Mouse (Mus musculus) embryonic facial prominence, embryonic 12.5 days (tissue): ENCODE data around the gene Nrf1. TPM values are rescaled to one million over a fixed set of nuclear protein-coding genes. Genes with fewer than 3 reads are reported as not detected.

ENCODE experiments used
- ATAC-seq: fragments of 200-750 bp; cut with Nextera tagmentation; 2 replicates; pipeline ENCODE4 v1.8.0; 2017; ENCODE audit not compliant: insufficient number of reproducible peaks, insufficient read depth, low FRiP score, low TSS enrichment
- H3K27ac ChIP-seq: fragments of 300-500 bp; sonication (generic); 2 replicates; pipeline ENCODE4 v1.5.1; 2016; ENCODE audit warnings: mild to moderate bottlenecking
- H3K27me3 ChIP-seq: fragments of 300-500 bp; sonication (generic); 2 replicates; pipeline ENCODE4 v1.6.1; 2016; ENCODE audit warnings: mild to moderate bottlenecking, moderate library complexity
- H3K36me3 ChIP-seq: fragments of 300-500 bp; sonication (generic); 2 replicates; pipeline ENCODE4 v1.6.1; 2016; ENCODE audit warnings: mild to moderate bottlenecking
- H3K4me1 ChIP-seq: fragments of 300-500 bp; sonication (generic); 2 replicates; pipeline ENCODE4 v1.6.1; 2016
- H3K4me2 ChIP-seq: fragments of 300-500 bp; sonication (generic); replicated peaks from 2 replicates; pipeline ENCODE4 v1.6.1; 2016; ENCODE audit warnings: mild to moderate bottlenecking, moderate library complexity
- H3K4me3 ChIP-seq: fragments of 300-500 bp; sonication (generic); 2 replicates; pipeline ENCODE4 v1.5.1; 2016; ENCODE audit warnings: mild to moderate bottlenecking
- H3K9ac ChIP-seq: fragments of 300-500 bp; sonication (generic); 2 replicates; pipeline ENCODE4 v1.6.1; 2016; ENCODE audit warnings: mild to moderate bottlenecking, moderate library complexity
- H3K9me3 ChIP-seq: fragments of 300-500 bp; sonication (generic); 2 replicates; pipeline ENCODE4 v1.6.1; 2016; ENCODE audit warnings: mild to moderate bottlenecking, moderate library complexity
- WGBS: fragments of 180-500 bp; shearing (Covaris S2); methylation state at CpG from one replicate; pipeline ENCODE4 v1.1.7; 2016; 5-methylcytosine and 5-hydroxymethylcytosine counted together
- polyA plus RNA-seq: library from polyadenylated mRNA; unstranded; fragments of >200 nt; fragmentation: Nextera tagmentation; extraction: Ambion mirVana; gene quantifications from 2 replicates; pipeline ENCODE4 v1.2.1, GENCODE M21; 2016

The Nrf1 gene
- 72.0 and 75.1 TPM in 2 replicates for polyA plus RNA-seq

GRCm38 (mm10) chr6:30047271-30048162 lies at the start of gene Nrf1:
Gene Nrf1, plus strand, starts transcription at chr6:30047988.
- peak; percentile 95 for ATAC-seq
- Histone ChIP-seq H3K9me3 (no peaks in the 10 kb centered on the region), H3K4me1 (peaks cover 10% of the 10 kb centered on the region; the same call in 1 of the 2 replicates), H3K27me3 (no peaks in the 10 kb centered on the region), H3K27ac (peak within 1 kb of the TSS; percentile 100), H3K9ac (peak within 1 kb of the TSS; percentile 100), H3K4me3 (peak within 1 kb of the TSS; percentile 97), H3K4me2 (peak within 1 kb of the TSS; percentile 64), H3K36me3 (no peaks in the 10 kb centered on the region)
- under 1% methylated on average over 75 of the region's 78 CpGs for WGBS

GRCm38 (mm10) chr6:29998140-29998539 lies 49.6 kb upstream of the Nrf1 start:
- no peak for ATAC-seq
- no peaks in the 10 kb centered on the region for H3K9me3 ChIP-seq
- H3K36me3 ChIP-seq, result no peaks in the 10 kb centered on the region
- H3K27me3 ChIP-seq, result no peaks in the 10 kb centered on the region
- no peaks in the 10 kb centered on the region for H3K4me1 ChIP-seq
- no peak overlapping the region for H3K4me2 ChIP-seq
- H3K27ac ChIP-seq, result no peak overlapping the region
- H3K9ac ChIP-seq, result no peak overlapping the region
- no peak overlapping the region for H3K4me3 ChIP-seq
- WGBS, result 68% methylated on average over 9 of the region's 9 CpGs

- H3K27ac ChIP-seq, result no peak overlapping the region
- no peak overlapping the region for H3K4me2 ChIP-seq
- WGBS, result 41% methylated on average over 4 of the region's 4 CpGs
- no peak overlapping the region for H3K4me3 ChIP-seq
- no peaks in the 10 kb centered on the region for H3K36me3 ChIP-seq
- H3K9me3 ChIP-seq, result no peaks in the 10 kb centered on the region
- no peak for ATAC-seq
- H3K27me3 ChIP-seq, result no peaks in the 10 kb centered on the region
- H3K4me1 ChIP-seq, result no peaks in the 10 kb centered on the region
- no peak overlapping the region for H3K9ac ChIP-seq
Observed at GRCm38 (mm10) chr6:29998771-29999170, 49.0 kb upstream of the Nrf1 start.

GRCm38 (mm10) chr6:30002628-30003027 lies 45.2 kb upstream of the Nrf1 start:
- H3K27me3 ChIP-seq, result no peaks in the 10 kb centered on the region
- H3K9me3 ChIP-seq, result no peaks in the 10 kb centered on the region
- H3K9ac ChIP-seq, result no peak overlapping the region
- no peak overlapping the region for H3K4me2 ChIP-seq
- no peak overlapping the region for H3K4me3 ChIP-seq
- H3K36me3 ChIP-seq, result no peaks in the 10 kb centered on the region
- 69% methylated on average over 9 of the region's 9 CpGs for WGBS
- H3K4me1 ChIP-seq, result no peaks in the 10 kb centered on the region
- no peak for ATAC-seq
- H3K27ac ChIP-seq, result no peak overlapping the region

- Histone ChIP-seq H3K4me1 (no peaks in the 10 kb centered on the region), H3K9me3 (no peaks in the 10 kb centered on the region), H3K27me3 (no peaks in the 10 kb centered on the region), H3K9ac (no peak overlapping the region), H3K27ac (no peak overlapping the region), H3K36me3 (no peaks in the 10 kb centered on the region), H3K4me3 (no peak overlapping the region), H3K4me2 (no peak overlapping the region)
- 100% methylated on average over 1 of the region's 1 CpGs for WGBS
- no peak for ATAC-seq
Observed at GRCm38 (mm10) chr6:30005851-30006250, 41.9 kb upstream of the Nrf1 start.

GRCm38 (mm10) chr6:30009204-30009603 lies 38.6 kb upstream of the Nrf1 start:
- ATAC-seq, result no peak
- 81% methylated on average over 7 of the region's 7 CpGs for WGBS

GRCm38 (mm10) chr6:30013520-30013919 lies 34.3 kb upstream of the Nrf1 start:
- Histone ChIP-seq H3K27ac (no peak overlapping the region), H3K9ac (no peak overlapping the region), H3K36me3 (no peaks in the 10 kb centered on the region), H3K27me3 (no peaks in the 10 kb centered on the region), H3K4me3 (no peak overlapping the region), H3K4me1 (no peaks in the 10 kb centered on the region), H3K9me3 (no peaks in the 10 kb centered on the region), H3K4me2 (no peak overlapping the region)
- ATAC-seq, result no peak
- WGBS, result 41% methylated on average over 2 of the region's 2 CpGs

More at GRCm38 (mm10) chr6:30009204-30009603, 38.6 kb upstream of the Nrf1 start:
- Histone ChIP-seq H3K4me1 (no peaks in the 10 kb centered on the region), H3K9me3 (no peaks in the 10 kb centered on the region), H3K36me3 (no peaks in the 10 kb centered on the region), H3K27me3 (no peaks in the 10 kb centered on the region), H3K9ac (no peak overlapping the region), H3K4me3 (no peak overlapping the region), H3K27ac (no peak overlapping the region), H3K4me2 (no peak overlapping the region)

- no peak overlapping the region for H3K9ac ChIP-seq
- no peak for ATAC-seq
- H3K4me1 ChIP-seq, result no peaks in the 10 kb centered on the region
- no peaks in the 10 kb centered on the region for H3K9me3 ChIP-seq
- no peak overlapping the region for H3K4me3 ChIP-seq
- no peak overlapping the region for H3K4me2 ChIP-seq
- H3K27ac ChIP-seq, result no peak overlapping the region
- no peaks in the 10 kb centered on the region for H3K36me3 ChIP-seq
- no peaks in the 10 kb centered on the region for H3K27me3 ChIP-seq
- 79% methylated on average over 5 of the region's 5 CpGs for WGBS
Observed at GRCm38 (mm10) chr6:30014187-30014864, 33.5 kb upstream of the Nrf1 start.

GRCm38 (mm10) chr6:30021241-30021640 lies 26.5 kb upstream of the Nrf1 start:
- H3K4me1 ChIP-seq, result no peaks in the 10 kb centered on the region
- ATAC-seq, result no peak
- H3K27me3 ChIP-seq, result no peaks in the 10 kb centered on the region
- WGBS, result 95% methylated on average over 1 of the region's 1 CpGs
- no peaks in the 10 kb centered on the region for H3K36me3 ChIP-seq
- H3K27ac ChIP-seq, result no peak overlapping the region
- H3K4me3 ChIP-seq, result no peak overlapping the region
- H3K9ac ChIP-seq, result no peak overlapping the region
- no peaks in the 10 kb centered on the region for H3K9me3 ChIP-seq
- no peak overlapping the region for H3K4me2 ChIP-seq

- ATAC-seq, result no peak
- H3K4me2 ChIP-seq, result no peak overlapping the region
- H3K4me1 ChIP-seq, result no peaks in the 10 kb centered on the region
- WGBS, result 40% methylated on average over 5 of the region's 5 CpGs
- no peaks in the 10 kb centered on the region for H3K9me3 ChIP-seq
- H3K27me3 ChIP-seq, result no peaks in the 10 kb centered on the region
- no peaks in the 10 kb centered on the region for H3K36me3 ChIP-seq
- no peak overlapping the region for H3K27ac ChIP-seq
- H3K4me3 ChIP-seq, result no peak overlapping the region
- no peak overlapping the region for H3K9ac ChIP-seq
Observed at GRCm38 (mm10) chr6:30021656-30022055, 26.1 kb upstream of the Nrf1 start.

- Histone ChIP-seq H3K36me3 (no peaks in the 10 kb centered on the region), H3K9ac (no peak overlapping the region), H3K9me3 (no peaks in the 10 kb centered on the region), H3K4me2 (peak overlapping the region; percentile 11; the same call in 1 of the 2 replicates), H3K27me3 (no peaks in the 10 kb centered on the region), H3K4me1 (no peaks in the 10 kb centered on the region), H3K27ac (no peak overlapping the region), H3K4me3 (no peak overlapping the region)
- no peak for ATAC-seq
- WGBS, result 24% methylated on average over 10 of the region's 10 CpGs
Observed at GRCm38 (mm10) chr6:30026799-30027198, 21.0 kb upstream of the Nrf1 start.

- Histone ChIP-seq H3K9me3 (no peaks in the 10 kb centered on the region), H3K9ac (no peak overlapping the region), H3K4me2 (no peak overlapping the region), H3K4me3 (no peak overlapping the region), H3K27me3 (no peaks in the 10 kb centered on the region), H3K27ac (no peak overlapping the region), H3K4me1 (no peaks in the 10 kb centered on the region), H3K36me3 (no peaks in the 10 kb centered on the region)
- no peak for ATAC-seq
- WGBS, result 88% methylated on average over 4 of the region's 4 CpGs
Observed at GRCm38 (mm10) chr6:30028358-30028757, 19.4 kb upstream of the Nrf1 start.
